Mouse (Mus musculus): ENCODE results near the gene Baz1a. TPM values are rescaled to one million over a fixed set of nuclear protein-coding genes. Genes with fewer than 3 reads are reported as not detected.

Baz1a gene
- polyA plus RNA-seq (2014; fragmentation: Nextera tagmentation; extraction: Ambion mirVana): 24.4 and 29.1 TPM in 2 replicates

DNA sequence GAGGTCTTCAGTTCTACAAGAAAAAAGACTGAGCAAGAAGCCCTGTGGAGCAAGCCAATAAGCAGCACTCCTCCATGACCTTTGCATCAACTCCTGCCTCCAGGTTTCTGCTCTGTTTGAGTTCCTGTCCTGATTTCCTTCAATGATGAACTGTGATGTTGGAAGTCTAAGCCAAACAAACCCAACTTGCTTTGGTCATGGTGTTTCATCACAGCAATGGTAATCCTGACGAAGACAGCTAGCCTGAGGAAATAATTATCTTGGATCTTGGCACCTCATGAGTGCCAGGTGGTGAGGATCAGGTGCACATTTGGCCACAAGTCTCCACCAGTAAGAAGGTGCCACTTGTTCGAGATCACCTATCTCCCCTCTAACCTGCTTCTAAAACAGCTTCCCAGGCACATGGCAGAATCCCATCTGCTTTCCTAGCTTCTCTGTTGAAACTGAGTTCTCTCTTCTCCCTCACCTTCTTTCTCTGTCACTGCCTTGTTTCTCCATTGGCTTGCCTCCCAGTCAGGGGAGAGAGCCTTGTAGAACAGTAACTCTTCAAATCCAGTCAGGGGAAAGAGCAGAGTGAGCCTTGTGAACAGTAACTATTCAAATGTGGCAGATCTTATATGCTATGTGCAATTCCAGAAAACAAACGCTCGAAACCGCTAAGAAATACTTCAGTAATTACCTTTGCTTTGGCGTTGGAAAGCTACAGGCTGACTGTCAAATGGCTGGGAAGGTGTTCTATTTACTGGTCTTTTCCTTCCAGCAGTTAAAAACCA lies at the start of gene Baz1a:
TSS of gene Baz1a (minus strand) at position 723 of the 773 bp plus-strand sequence.
- no peaks in the 10 kb centered on the region for H3K9me3 ChIP-seq (ENCODE audit: control insufficient read depth, low read length)
- no peak for ATAC-seq (ENCODE audit: insufficient read depth, low FRiP score, low TSS enrichment)
- H3K36me3 ChIP-seq (ENCODE audit: control insufficient read depth, insufficient read depth, low read length): no peaks in the 10 kb centered on the region
- no peaks in the 10 kb centered on the region for H3K27me3 ChIP-seq (ENCODE audit: control insufficient read depth, insufficient read depth, low read length)
- no peak within 1 kb of the TSS for H3K27ac ChIP-seq (ENCODE audit: low read depth, low read length)
- no peak within 1 kb of the TSS for H3K4me2 ChIP-seq (ENCODE audit: low read depth)
- 83% methylated on average over 6 of the region's 6 CpGs for WGBS
- no peak within 1 kb of the TSS for H3K9ac ChIP-seq (ENCODE audit: low read length)
- no peak for DNase-seq (ENCODE audit: low spot score)
- H3K4me1 ChIP-seq (ENCODE audit: control insufficient read depth, insufficient read depth, low read length): no peaks in the 10 kb centered on the region
- no peak within 1 kb of the TSS for H3K4me3 ChIP-seq (ENCODE audit: low read depth, low read length)

DNA sequence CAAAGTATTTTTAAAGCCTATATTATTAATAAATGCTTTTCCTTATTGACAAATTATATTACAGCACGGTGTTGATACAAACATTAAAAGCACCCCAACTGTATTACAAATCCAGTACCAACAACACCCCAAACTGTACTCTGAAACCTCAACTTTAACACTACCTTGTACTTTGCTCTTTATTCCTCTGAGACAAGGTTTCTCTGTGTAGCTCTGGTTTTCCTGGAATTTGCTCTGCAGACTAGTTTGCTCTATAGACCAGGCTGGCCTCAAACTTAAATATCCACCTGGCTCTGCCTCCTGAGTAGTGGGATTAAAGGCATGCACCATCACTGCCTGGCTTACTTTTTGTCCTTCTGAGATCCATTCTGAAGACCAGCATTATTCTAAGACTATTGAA lies 48.0 kb upstream of the Baz1a start:
- ATAC-seq (ENCODE audit: insufficient read depth, low FRiP score, low TSS enrichment) (no peak), DNase-seq (ENCODE audit: low spot score) (no peak)
- Histone ChIP-seq H3K4me1 (ENCODE audit: control insufficient read depth, insufficient read depth, low read length) (no peaks in the 10 kb centered on the region), H3K27ac (ENCODE audit: low read depth, low read length) (no peak overlapping the region), H3K4me2 (ENCODE audit: low read depth) (no peak overlapping the region), H3K9ac (ENCODE audit: low read length) (no peak overlapping the region), H3K36me3 (ENCODE audit: control insufficient read depth, insufficient read depth, low read length) (no peaks in the 10 kb centered on the region), H3K27me3 (ENCODE audit: control insufficient read depth, insufficient read depth, low read length) (no peaks in the 10 kb centered on the region), H3K9me3 (ENCODE audit: control insufficient read depth, low read length) (no peaks in the 10 kb centered on the region), H3K4me3 (ENCODE audit: low read depth, low read length) (no peak overlapping the region)
- WGBS: 83% methylated on average over 1 of the region's 1 CpGs

DNA sequence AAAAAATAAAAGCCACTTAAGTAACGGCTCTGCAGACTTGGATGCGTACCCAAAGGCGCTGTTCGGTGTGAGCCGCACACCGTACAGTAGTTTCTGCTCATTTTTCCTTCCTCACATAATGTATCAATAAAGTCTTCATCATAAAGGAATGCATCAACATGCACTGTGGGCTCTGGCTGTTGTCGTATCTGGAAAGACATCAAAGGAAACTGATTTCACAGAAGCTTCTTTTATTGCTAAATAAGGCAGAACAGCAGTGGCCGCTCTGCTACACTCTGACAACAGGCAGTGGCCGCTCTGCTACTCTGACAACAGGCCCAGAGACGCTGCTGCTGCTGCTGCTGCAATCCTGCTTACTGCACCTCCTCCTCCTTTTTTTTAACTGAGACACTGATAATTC lies 46.9 kb upstream of the Baz1a start:
- DNase-seq (ENCODE audit: low spot score): no peak
- H3K4me3 ChIP-seq (ENCODE audit: low read depth, low read length): no peak overlapping the region
- 87% methylated on average over 10 of the region's 10 CpGs for WGBS
- ATAC-seq (ENCODE audit: insufficient read depth, low FRiP score, low TSS enrichment): no peak
- no peaks in the 10 kb centered on the region for H3K9me3 ChIP-seq (ENCODE audit: control insufficient read depth, low read length)
- H3K36me3 ChIP-seq (ENCODE audit: control insufficient read depth, insufficient read depth, low read length): no peaks in the 10 kb centered on the region
- no peak overlapping the region for H3K4me2 ChIP-seq (ENCODE audit: low read depth)
- no peaks in the 10 kb centered on the region for H3K4me1 ChIP-seq (ENCODE audit: control insufficient read depth, insufficient read depth, low read length)
- H3K27ac ChIP-seq (ENCODE audit: low read depth, low read length): no peak overlapping the region
- no peak overlapping the region for H3K9ac ChIP-seq (ENCODE audit: low read length)
- H3K27me3 ChIP-seq (ENCODE audit: control insufficient read depth, insufficient read depth, low read length): no peaks in the 10 kb centered on the region

DNA sequence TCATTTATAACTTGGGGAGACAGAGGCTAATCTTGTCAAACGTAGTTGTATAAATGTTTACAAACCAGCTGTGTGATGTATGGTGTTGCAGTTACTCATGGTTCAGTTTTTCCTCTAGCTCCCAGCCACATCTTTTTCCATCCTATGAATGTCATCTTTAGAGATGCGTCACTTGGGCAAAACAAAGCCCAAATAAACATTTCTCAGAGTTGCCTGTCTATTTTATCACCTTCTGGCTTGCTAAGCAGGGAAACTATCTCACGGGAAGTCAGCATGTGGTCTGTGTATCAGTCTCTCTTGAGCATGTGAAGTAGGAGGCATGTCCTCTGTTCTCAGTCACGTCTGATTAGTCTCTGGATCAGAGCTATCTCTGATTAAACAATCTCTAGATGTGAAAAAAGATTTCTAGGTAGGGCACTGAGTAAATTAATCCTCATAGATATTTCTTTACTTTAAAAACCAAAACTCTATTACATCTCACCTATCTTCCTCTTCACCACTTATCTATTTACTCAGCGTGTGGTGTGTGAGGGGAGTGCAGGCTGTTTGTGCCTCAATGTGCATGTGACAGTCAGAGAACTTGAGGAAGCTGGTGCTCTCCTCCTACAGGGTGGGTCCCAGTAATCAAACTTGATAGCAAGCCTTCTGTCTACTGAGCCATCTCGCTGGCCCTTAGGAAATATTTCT lies 46.2 kb upstream of the Baz1a start:
- H3K4me3 ChIP-seq (ENCODE audit: low read depth, low read length): no peak overlapping the region
- H3K27ac ChIP-seq (ENCODE audit: low read depth, low read length): no peak overlapping the region
- H3K4me2 ChIP-seq (ENCODE audit: low read depth): no peak overlapping the region
- H3K9ac ChIP-seq (ENCODE audit: low read length): no peak overlapping the region
- no peaks in the 10 kb centered on the region for H3K27me3 ChIP-seq (ENCODE audit: control insufficient read depth, insufficient read depth, low read length)
- WGBS: 87% methylated on average over 6 of the region's 6 CpGs
- DNase-seq (ENCODE audit: low spot score) (no peak), ATAC-seq (ENCODE audit: insufficient read depth, low FRiP score, low TSS enrichment) (no peak)
- no peaks in the 10 kb centered on the region for H3K4me1 ChIP-seq (ENCODE audit: control insufficient read depth, insufficient read depth, low read length)
- no peaks in the 10 kb centered on the region for H3K9me3 ChIP-seq (ENCODE audit: control insufficient read depth, low read length)
- peaks cover 2% of the 10 kb centered on the region; the same call in 1 of the 2 replicates for H3K36me3 ChIP-seq (ENCODE audit: control insufficient read depth, insufficient read depth, low read length)

DNA sequence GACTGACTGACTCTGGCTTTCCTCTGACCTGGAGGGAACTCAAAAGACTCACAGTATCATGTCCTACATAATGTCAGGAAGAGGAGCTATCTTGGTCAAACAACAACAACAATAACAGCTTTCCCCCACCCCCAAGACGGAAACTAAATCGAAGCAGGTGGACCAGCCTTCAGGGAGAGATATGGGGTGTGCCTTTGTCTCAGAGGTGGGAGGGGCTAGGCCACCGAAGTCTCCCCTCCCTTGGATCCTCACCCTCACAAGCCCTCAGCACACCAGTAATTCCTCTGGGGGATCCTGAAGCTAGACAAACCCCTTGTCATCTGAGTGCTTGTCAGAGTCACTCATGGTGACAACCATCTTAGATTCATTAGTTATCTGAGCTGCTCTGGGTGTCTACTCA lies 45.7 kb upstream of the Baz1a start:
- H3K27ac ChIP-seq (ENCODE audit: low read depth, low read length): no peak overlapping the region
- 80% methylated on average over 3 of the region's 3 CpGs for WGBS
- ATAC-seq (ENCODE audit: insufficient read depth, low FRiP score, low TSS enrichment): no peak

DNA sequence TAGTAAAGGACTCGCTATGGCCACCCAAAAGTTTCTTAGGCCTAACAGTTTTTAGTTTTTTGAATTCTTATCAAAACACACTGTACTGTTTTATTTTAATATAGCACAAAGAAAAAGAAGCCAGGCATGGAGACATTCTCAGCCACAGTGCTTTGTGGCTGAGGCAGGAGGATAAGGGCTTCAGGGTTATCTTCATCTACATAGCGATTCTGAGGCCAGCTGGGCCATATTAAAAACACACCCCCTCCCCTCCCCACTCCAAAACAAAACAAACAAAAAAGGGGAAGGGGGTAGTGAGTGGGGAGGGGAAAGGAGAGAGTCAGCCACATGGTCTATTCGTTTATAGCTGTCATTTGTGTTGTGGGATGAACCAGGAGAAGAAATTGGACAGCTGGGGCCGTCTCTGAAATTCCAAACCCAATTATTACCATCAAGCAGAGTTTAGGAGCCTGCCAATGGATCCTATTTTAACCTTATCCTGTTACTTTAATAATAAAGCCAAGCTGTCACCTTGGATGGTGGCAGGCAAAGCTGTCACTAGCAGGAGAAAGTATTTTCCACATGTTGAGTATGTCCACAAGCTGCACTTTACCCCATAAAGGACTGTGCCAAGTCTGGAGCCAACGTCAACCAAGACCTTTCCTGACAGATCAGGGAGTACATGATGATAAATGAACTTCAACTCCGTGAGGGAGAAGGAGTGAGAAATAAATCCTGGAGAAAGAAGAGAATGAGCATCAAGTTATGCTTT lies 44.9 kb upstream of the Baz1a start:
- Histone ChIP-seq H3K27me3 (ENCODE audit: control insufficient read depth, insufficient read depth, low read length) (no peaks in the 10 kb centered on the region), H3K4me2 (ENCODE audit: low read depth) (no peak overlapping the region), H3K4me1 (ENCODE audit: control insufficient read depth, insufficient read depth, low read length) (no peaks in the 10 kb centered on the region), H3K36me3 (ENCODE audit: control insufficient read depth, insufficient read depth, low read length) (peaks cover 2% of the 10 kb centered on the region; the same call in 1 of the 2 replicates), H3K27ac (ENCODE audit: low read depth, low read length) (no peak overlapping the region), H3K9me3 (ENCODE audit: control insufficient read depth, low read length) (no peaks in the 10 kb centered on the region), H3K4me3 (ENCODE audit: low read depth, low read length) (no peak overlapping the region), H3K9ac (ENCODE audit: low read length) (no peak overlapping the region)
- ATAC-seq (ENCODE audit: insufficient read depth, low FRiP score, low TSS enrichment): no peak
- 67% methylated on average over 6 of the region's 6 CpGs for WGBS
- no peak for DNase-seq (ENCODE audit: low spot score)

More for the DNA sequence above, 45.7 kb upstream of the Baz1a start:
- DNase-seq (ENCODE audit: low spot score): no peak
- no peaks in the 10 kb centered on the region for H3K4me1 ChIP-seq (ENCODE audit: control insufficient read depth, insufficient read depth, low read length)
- no peaks in the 10 kb centered on the region for H3K27me3 ChIP-seq (ENCODE audit: control insufficient read depth, insufficient read depth, low read length)
- no peak overlapping the region for H3K4me3 ChIP-seq (ENCODE audit: low read depth, low read length)
- H3K9me3 ChIP-seq (ENCODE audit: control insufficient read depth, low read length): no peaks in the 10 kb centered on the region
- no peak overlapping the region for H3K4me2 ChIP-seq (ENCODE audit: low read depth)
- peaks cover 2% of the 10 kb centered on the region; the same call in 1 of the 2 replicates for H3K36me3 ChIP-seq (ENCODE audit: control insufficient read depth, insufficient read depth, low read length)
- H3K9ac ChIP-seq (ENCODE audit: low read length): no peak overlapping the region

DNA sequence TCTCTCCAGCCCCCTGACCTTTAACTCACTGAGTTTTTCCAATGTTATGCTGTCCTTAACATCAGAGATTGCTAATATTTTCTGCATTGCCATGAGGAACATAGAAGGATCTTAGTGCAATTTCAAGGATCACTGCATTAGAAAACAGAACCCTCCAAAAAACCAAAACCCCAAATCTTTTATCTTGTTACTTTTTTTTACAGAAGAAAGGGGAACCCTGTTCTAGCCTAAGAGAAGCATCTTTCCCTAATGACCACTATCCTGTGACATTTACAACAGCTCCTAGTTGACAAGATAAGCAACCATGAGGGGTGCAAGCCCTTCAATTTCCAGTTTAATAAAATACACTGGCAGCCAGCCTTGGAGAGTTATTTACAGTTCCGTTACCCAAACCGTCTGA lies 42.6 kb upstream of the Baz1a start:
- no peak overlapping the region for H3K4me2 ChIP-seq (ENCODE audit: low read depth)

DNA sequence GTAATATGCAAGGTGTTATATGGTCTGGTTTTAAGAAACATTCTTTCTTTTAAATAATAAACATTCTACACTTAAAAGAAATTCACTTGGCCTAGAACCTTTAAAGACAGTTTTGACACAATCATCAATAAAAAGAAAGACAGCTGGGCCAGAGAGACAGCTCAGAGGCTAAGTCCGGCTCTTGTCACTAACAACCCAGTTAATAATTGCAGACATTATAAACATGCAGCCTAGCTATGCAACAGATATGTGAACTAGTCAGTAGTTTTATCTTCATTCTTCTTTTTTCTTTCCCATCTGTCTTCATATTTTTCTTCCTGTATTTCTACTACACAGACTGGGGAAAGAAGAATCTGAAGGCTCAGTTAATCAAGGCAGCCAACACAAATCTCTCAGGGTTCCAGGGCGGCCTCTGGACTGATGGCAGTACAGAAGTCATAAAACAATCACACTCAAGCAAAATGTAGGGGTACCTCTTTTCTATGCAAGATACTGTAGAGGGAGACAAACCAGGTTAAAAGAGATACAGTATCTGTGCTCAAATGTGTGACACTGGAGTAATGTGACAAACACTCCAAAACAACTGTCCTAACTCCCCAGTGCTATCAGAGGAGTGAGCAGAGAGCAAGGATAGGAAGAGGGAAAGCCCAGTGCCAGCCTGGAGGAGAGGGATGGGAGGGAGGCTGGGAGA lies 40.5 kb upstream of the Baz1a start:
- ATAC-seq (ENCODE audit: insufficient read depth, low FRiP score, low TSS enrichment) (no peak), DNase-seq (ENCODE audit: low spot score) (no peak)
- Histone ChIP-seq H3K4me2 (ENCODE audit: low read depth) (no peak overlapping the region), H3K27ac (ENCODE audit: low read depth, low read length) (no peak overlapping the region), H3K27me3 (ENCODE audit: control insufficient read depth, insufficient read depth, low read length) (no peaks in the 10 kb centered on the region), H3K9me3 (ENCODE audit: control insufficient read depth, low read length) (no peaks in the 10 kb centered on the region), H3K9ac (ENCODE audit: low read length) (no peak overlapping the region), H3K4me1 (ENCODE audit: control insufficient read depth, insufficient read depth, low read length) (no peaks in the 10 kb centered on the region), H3K36me3 (ENCODE audit: control insufficient read depth, insufficient read depth, low read length) (peaks cover 2% of the 10 kb centered on the region; the same call in 1 of the 2 replicates), H3K4me3 (ENCODE audit: low read depth, low read length) (no peak overlapping the region)
- WGBS: 79% methylated on average over 2 of the region's 2 CpGs

More for the DNA sequence above, 42.6 kb upstream of the Baz1a start:
- ATAC-seq (ENCODE audit: insufficient read depth, low FRiP score, low TSS enrichment): no peak
- Histone ChIP-seq H3K9me3 (ENCODE audit: control insufficient read depth, low read length) (no peaks in the 10 kb centered on the region), H3K9ac (ENCODE audit: low read length) (no peak overlapping the region), H3K27ac (ENCODE audit: low read depth, low read length) (no peak overlapping the region), H3K36me3 (ENCODE audit: control insufficient read depth, insufficient read depth, low read length) (peaks cover 2% of the 10 kb centered on the region; the same call in 1 of the 2 replicates), H3K27me3 (ENCODE audit: control insufficient read depth, insufficient read depth, low read length) (no peaks in the 10 kb centered on the region), H3K4me1 (ENCODE audit: control insufficient read depth, insufficient read depth, low read length) (no peaks in the 10 kb centered on the region), H3K4me3 (ENCODE audit: low read depth, low read length) (no peak overlapping the region)
- DNase-seq (ENCODE audit: low spot score): no peak
- 83% methylated on average over 2 of the region's 2 CpGs for WGBS
